ENCODE assay signal across 14 mouse cellular contexts in the genomic region with DNA sequence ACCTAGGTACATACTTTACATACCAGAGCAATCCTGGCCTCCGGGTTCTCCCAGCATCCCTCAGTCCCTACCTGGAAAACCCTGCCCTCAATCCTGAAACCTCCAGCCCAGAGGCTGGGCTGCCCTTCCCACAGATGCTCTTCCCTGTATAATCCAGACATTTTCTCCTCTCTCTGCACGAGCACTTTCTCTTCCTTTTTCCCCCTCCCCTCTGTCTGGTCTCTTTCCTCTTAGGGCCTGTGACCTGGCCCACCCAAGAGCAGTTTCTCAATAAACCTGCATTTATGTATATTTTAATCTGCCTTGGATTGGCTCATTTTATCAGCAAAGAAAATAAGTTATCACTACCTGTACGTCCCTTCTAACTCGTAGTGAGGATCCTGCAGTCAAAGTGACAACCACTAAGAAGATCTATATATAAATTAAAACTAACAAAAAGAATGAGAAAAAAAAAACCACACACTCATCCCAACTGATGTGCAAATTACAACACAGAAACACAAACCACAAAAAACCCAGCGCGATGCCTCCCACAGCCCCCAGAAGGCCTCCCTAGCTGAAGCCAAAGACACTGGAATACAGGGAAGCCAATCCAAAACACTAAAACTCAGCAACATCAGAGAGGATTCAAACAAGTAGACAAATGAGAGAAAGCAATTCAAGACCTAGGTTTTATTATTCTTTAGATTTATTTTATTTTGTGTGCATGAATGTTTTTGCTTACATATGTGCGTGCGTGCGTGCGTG. TPM values are rescaled to one million over a fixed set of nuclear protein-coding genes. Genes with fewer than 3 reads are reported as not detected.
"Had no signal": no experiment of that assay in that cellular context is flagged by ENCODE, and none has a peak within 500 bp of the region (broad histone marks: within the 10 kb centered on the region; RNA-seq: fewer than 3 reads in every experiment).

No protein-coding gene starts in this region.

- DNase-seq: kidney, adult 8-10 months; lung, adult 2 months; midbrain, embryonic 14.5 days; right cerebral cortex, postnatal 4 days; spleen, adult 18-20 months; thymus, postnatal 36 days had no signal

- H3K4me2 ChIP-seq: liver, embryonic 11.5 days; liver, embryonic 15.5 days; neural tube, embryonic 12.5 days had no signal

- ATAC-seq: inflammation-experienced regulatory T-cells, adult 6 months; intestine, postnatal 0 days had no signal

- H3K9me3 ChIP-seq: limb, embryonic 10.5 days; liver, embryonic 15.5 days; neural tube, embryonic 12.5 days had no signal

- H3K36me3 ChIP-seq: limb, embryonic 10.5 days; liver, embryonic 15.5 days; neural tube, embryonic 12.5 days had no signal

- H3K27me3 ChIP-seq: liver, embryonic 15.5 days; neural tube, embryonic 12.5 days had no signal

- H3K9ac ChIP-seq: liver, embryonic 15.5 days; neural tube, embryonic 12.5 days had no signal

- H3K4me3 ChIP-seq: left cerebral cortex, adult 2 months; limb, embryonic 10.5 days; liver, embryonic 15.5 days; neural tube, embryonic 12.5 days had no signal

- H3K27ac ChIP-seq: left cerebral cortex, adult 2 months; limb, embryonic 10.5 days; liver, embryonic 15.5 days; macrophage; neural tube, embryonic 12.5 days had no signal

- H3K4me1 ChIP-seq: limb, embryonic 10.5 days; neural tube, embryonic 12.5 days had no signal

RNA-seq across cellular contexts. Expression of a gene that starts 28.5 kb away (rescaled TPM):
- polyA plus RNA-seq: inflammation-experienced regulatory T-cells, adult 6 months had no signal
